ENCODE assay signal across 9 mouse cellular contexts in genomic region chr2:30845152-30846070, GRCm38 (mm10). TPM values are rescaled to one million over a fixed set of nuclear protein-coding genes. Genes with fewer than 3 reads are reported as not detected.
A peak's percentile ranks its signal among the peaks of the same experiment; 100 is the strongest.
DNase-seq lines count a peak whose midpoint lies in the region; ATAC-seq and TF ChIP-seq lines count a peak whose summit lies in the region.
"Had no signal": no experiment of that assay in that cellular context is flagged by ENCODE, and none has a peak within 500 bp of the region (broad histone marks: within the 10 kb centered on the region; RNA-seq: fewer than 3 reads in every experiment).

No protein-coding gene starts in this region.

- no peaks in the 10 kb centered on the region for H3K9me3 ChIP-seq in heart, postnatal 0 days (replicated peaks; ENCODE audit: control insufficient read depth, low read length)
- no peaks in the 10 kb centered on the region for H3K9me3 ChIP-seq in liver, embryonic 12.5 days (replicated peaks)

- 1% methylated on average over 77 of the region's 80 CpGs for WGBS in heart, postnatal 0 days
- 4% methylated on average over 80 of the region's 80 CpGs for WGBS in liver, embryonic 12.5 days (ENCODE audit: insufficient replicate concordance)

- no peak for TF ChIP-seq EP300 in heart, postnatal 0 days (IDR thresholded peaks at IDR 0.05; ENCODE audit: low read depth)

- TF ChIP-seq POLR2A in bone marrow macrophage, adult 2 months (IDR thresholded peaks at IDR 0.05; ENCODE audit: borderline replicate concordance, low read depth, low read length): no peak

- intact Hi-C loops in gastrocnemius, postnatal 14 days (cut with DNase I; ENCODE audit: low total_unique reads): no loop called here
- intact Hi-C loops in gastrocnemius, postnatal 36 days (cut with DNase I): no loop called here

- TF ChIP-seq CTCF in bone marrow macrophage, adult 2 months (IDR thresholded peaks at IDR 0.05; ENCODE audit: low read depth, low read length): no peak
- TF ChIP-seq CTCF in heart, postnatal 0 days (IDR thresholded peaks at IDR 0.05; ENCODE audit: low read depth): no peak

- H3K4me3 ChIP-seq in bone marrow macrophage, adult 2 months (ENCODE audit: insufficient read depth, low read length): peak overlapping the region; percentile 36
- H3K4me3 ChIP-seq in heart, postnatal 0 days (ENCODE audit: low read depth, low read length): peak overlapping the region; percentile 68
- peak overlapping the region; percentile 53 for H3K4me3 ChIP-seq in liver, embryonic 12.5 days

- H3K4me2 ChIP-seq in heart, postnatal 0 days (ENCODE audit: low read depth, low read length): peak overlapping the region; percentile 90
- H3K4me2 ChIP-seq in liver, embryonic 12.5 days: peak overlapping the region; percentile 62

- H3K4me1 ChIP-seq in bone marrow macrophage, adult 2 months (ENCODE audit: control insufficient read depth, insufficient read depth, low read length): no peaks in the 10 kb centered on the region
- H3K4me1 ChIP-seq in heart, postnatal 0 days (ENCODE audit: control insufficient read depth, insufficient read depth): no peaks in the 10 kb centered on the region
- peaks cover 9% of the 10 kb centered on the region for H3K4me1 ChIP-seq in liver, embryonic 12.5 days

- H3K27me3 ChIP-seq in heart, postnatal 0 days (ENCODE audit: control insufficient read depth, insufficient read depth, low read length): peaks cover 8% of the 10 kb centered on the region; the same call in 1 of the 2 replicates
- H3K27me3 ChIP-seq in liver, embryonic 12.5 days (replicated peaks): peaks cover 86% of the 10 kb centered on the region

- DNase-seq in gastrocnemius, postnatal 14 days: peak; percentile 53
- DNase-seq in gastrocnemius, postnatal 36 days: no peak
- no peak for DNase-seq in heart, postnatal 0 days (ENCODE audit: low spot score)
- peak; percentile 44 for DNase-seq in retina, embryonic 14.5 days (ENCODE audit: low spot score)
- no peak for DNase-seq in left cerebral cortex, adult 9 months (ENCODE audit: low spot score in 2 of 2)
- DNase-seq in frontal cortex, postnatal 36 days (ENCODE audit: low spot score in 2 of 2): no peak

- ATAC-seq in heart, postnatal 0 days (ENCODE audit: insufficient read depth, low read depth): peak; percentile 42
- no peak for ATAC-seq in liver, embryonic 12.5 days

- H3K27ac ChIP-seq in bone marrow macrophage, adult 2 months (ENCODE audit: insufficient read depth, low read depth, low read length): no peak overlapping the region
- H3K27ac ChIP-seq in heart, postnatal 0 days (ENCODE audit: low read depth): no peak overlapping the region; the same call in 1 of the 2 replicates
- H3K27ac ChIP-seq in liver, embryonic 12.5 days: no peak overlapping the region

- no peaks in the 10 kb centered on the region for H3K36me3 ChIP-seq in heart, postnatal 0 days (replicated peaks; ENCODE audit: control insufficient read depth, insufficient read depth, low read length)
- no peaks in the 10 kb centered on the region for H3K36me3 ChIP-seq in liver, embryonic 12.5 days

- H3K9ac ChIP-seq in heart, postnatal 0 days (replicated peaks; ENCODE audit: low read depth, low read length): peak overlapping the region; percentile 72
- peak overlapping the region; percentile 37; the same call in 1 of the 2 replicates for H3K9ac ChIP-seq in liver, embryonic 12.5 days

RNA-seq across cellular contexts. Expression of gene Prrx2, which starts 10.6 kb away (rescaled TPM):
- total RNA-seq in gastrocnemius, postnatal 14 days (2021): 1 to 10 TPM; 2.0 to 3.5 TPM
- total RNA-seq in gastrocnemius, postnatal 36 days (2021): 1 to 10 TPM; 1.9 to 2.4 TPM
- 0.63 TPM in 1 of 2 replicates, not detected in the other for polyA plus RNA-seq in bone marrow macrophage, adult 2 months (2012; ENCODE audit: insufficient read depth, insufficient read length, missing spikeins)
- 8.0 and 24.0 TPM in 2 replicates for total RNA-seq in heart, postnatal 0 days (2014; rRNA removed; ENCODE audit: low replicate concordance)
- 3.6 and 4.1 TPM in 2 replicates for polyA plus RNA-seq in heart, postnatal 0 days (2015; fragmentation: Nextera tagmentation; extraction: Ambion mirVana)
- 2.5 and 4.1 TPM in 2 replicates for polyA plus RNA-seq in liver, embryonic 12.5 days (2016; fragmentation: Nextera tagmentation; extraction: Ambion mirVana)
- total RNA-seq: CH12.LX had no signal

RNA-seq across cellular contexts. Expression of gene Asb6, which starts 15.3 kb away (rescaled TPM):
- total RNA-seq in gastrocnemius, postnatal 14 days (2021): 1 to 10 TPM; 7.0 to 7.5 TPM
- total RNA-seq in gastrocnemius, postnatal 36 days (2021): 1 to 10 TPM; 6.6 to 7.6 TPM
- 19.2 and 19.6 TPM in 2 replicates for polyA plus RNA-seq in bone marrow macrophage, adult 2 months (2012; ENCODE audit: insufficient read depth, insufficient read length, missing spikeins)
- 16.2 and 20.0 TPM in 2 replicates for total RNA-seq in heart, postnatal 0 days (2014; rRNA removed; ENCODE audit: low replicate concordance)
- 12.4 and 13.0 TPM in 2 replicates for polyA plus RNA-seq in heart, postnatal 0 days (2015; fragmentation: Nextera tagmentation; extraction: Ambion mirVana)
- 41.0 and 41.7 TPM in 2 replicates for polyA plus RNA-seq in liver, embryonic 12.5 days (2016; fragmentation: Nextera tagmentation; extraction: Ambion mirVana)

RNA-seq across cellular contexts. Expression of gene Ntmt1, which starts 37.8 kb away (rescaled TPM):
- 10 to 100 TPM; 17.0 to 20.8 TPM for total RNA-seq in gastrocnemius, postnatal 14 days (2021)
- 10 to 100 TPM; 13.0 to 15.9 TPM for total RNA-seq in gastrocnemius, postnatal 36 days (2021)
- 7.4 and 9.3 TPM in 2 replicates for polyA plus RNA-seq in bone marrow macrophage, adult 2 months (2012; ENCODE audit: insufficient read depth, insufficient read length, missing spikeins)
- total RNA-seq in heart, postnatal 0 days (2014; rRNA removed; ENCODE audit: low replicate concordance): 67.2 and 89.9 TPM in 2 replicates
- polyA plus RNA-seq in heart, postnatal 0 days (2015; fragmentation: Nextera tagmentation; extraction: Ambion mirVana): 83.4 and 87.8 TPM in 2 replicates
- polyA plus RNA-seq in liver, embryonic 12.5 days (2016; fragmentation: Nextera tagmentation; extraction: Ambion mirVana): 45.4 and 48.6 TPM in 2 replicates

RNA-seq across cellular contexts. Expression of gene 1700001O22Rik, which starts 42.0 kb away (rescaled TPM):
- under 1 TPM; 0.44 to 0.45 TPM for total RNA-seq in gastrocnemius, postnatal 14 days (2021)
- total RNA-seq in gastrocnemius, postnatal 36 days (2021): 1 to 10 TPM; 1.3 to 5.3 TPM
- not detected in 2 replicates for polyA plus RNA-seq in bone marrow macrophage, adult 2 months (2012; ENCODE audit: insufficient read depth, insufficient read length, missing spikeins)
- total RNA-seq in heart, postnatal 0 days (2014; rRNA removed; ENCODE audit: low replicate concordance): 1.5 and 4.1 TPM in 2 replicates
- polyA plus RNA-seq in heart, postnatal 0 days (2015; fragmentation: Nextera tagmentation; extraction: Ambion mirVana): 1.9 and 2.0 TPM in 2 replicates
- polyA plus RNA-seq in liver, embryonic 12.5 days (2016; fragmentation: Nextera tagmentation; extraction: Ambion mirVana): 0.18 and 0.19 TPM in 2 replicates
- total RNA-seq: CH12.LX had no signal

Comparison
In these comparisons a context has a peak if more than half of its experiments do, and no peak if none do; other contexts are left out.
1. DNase-seq: peak in gastrocnemius, postnatal 14 days (single experiment) and retina, embryonic 14.5 days (single experiment); none in gastrocnemius, postnatal 36 days (0 of 2), heart, postnatal 0 days (single experiment), left cerebral cortex, adult 9 months (0 of 2) and frontal cortex, postnatal 36 days (0 of 2).
2. Peak in every context shown above with its lines, with median percentiles within 50 percentile points of each other: H3K4me3 ChIP-seq.